Mouse (Mus musculus) myocyte (in vitro differentiated cells): ENCODE measurements around the gene Cartpt.

Experiments
- E2F4 ChIP-seq: IDR thresholded peaks from one replicate; pipeline ENCODE4 v1.6.1; 2011; ENCODE audit warnings: mild to moderate bottlenecking, control low read depth, moderate library complexity; ENCODE audit not compliant: insufficient read depth
- MAX ChIP-seq: IDR thresholded peaks from one replicate; pipeline ENCODE4 v1.6.1; 2011; ENCODE audit warnings: low read depth, mild to moderate bottlenecking, control low read depth
- POLR2A ChIP-seq: IDR thresholded peaks from one replicate; pipeline ENCODE4 v1.6.1; 2011; ENCODE audit warnings: low read depth, mild to moderate bottlenecking, control low read depth, moderate library complexity; ENCODE audit not compliant: insufficient read length
- REST ChIP-seq: IDR thresholded peaks from one replicate; pipeline ENCODE4 v1.6.1; 2011; ENCODE audit warnings: mild to moderate bottlenecking, control low read depth, moderate library complexity; ENCODE audit not compliant: insufficient read depth, insufficient read length

DNA sequence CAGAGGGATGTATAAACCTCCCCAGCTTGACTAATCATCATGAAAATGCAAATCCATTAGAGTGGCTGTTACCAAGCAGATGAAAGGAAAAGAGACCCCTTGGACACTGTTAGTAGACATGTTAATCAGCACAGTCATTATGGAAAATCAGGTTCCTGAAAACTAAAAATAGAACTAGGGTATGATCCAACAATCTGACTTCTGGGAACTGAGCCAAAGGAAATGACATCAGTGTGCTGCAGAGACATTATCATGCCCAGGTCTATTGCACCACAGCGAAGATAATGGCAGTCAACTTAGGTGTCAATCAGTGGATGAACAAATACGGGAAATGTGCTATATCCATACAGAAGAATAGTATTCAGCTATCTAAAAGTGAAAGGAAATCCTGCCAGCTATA lies 43.0 kb downstream of the Cartpt start:
- TF ChIP-seq REST (no peak), MAX (no peak), POLR2A (no peak), E2F4 (no peak)
